Mouse (Mus musculus) thymus, adult 2 months (tissue): ENCODE results near the gene Agbl5. TPM values are rescaled to one million over a fixed set of nuclear protein-coding genes. Genes with fewer than 3 reads are reported as not detected.
A peak's percentile ranks its signal among the peaks of the same experiment; 100 is the strongest.

Experiments used
- DNase-seq: peaks from one replicate; pipeline ENCODE4 v3.0.0; 2021
- H3K27ac ChIP-seq: fragments of 200-500 bp; 2 replicates; pipeline ENCODE4 v1.5.1; 2012; ENCODE audit warnings: low read length, control low read depth; ENCODE audit not compliant: control insufficient read depth, insufficient read depth
- H3K27me3 ChIP-seq: fragments of 200-500 bp; 2 replicates; pipeline ENCODE4 v1.6.1; 2012; ENCODE audit warnings: mild to moderate bottlenecking, low read length, moderate library complexity, mixed read lengths; ENCODE audit not compliant: control insufficient read depth, insufficient read depth
- H3K36me3 ChIP-seq: fragments of 200-500 bp; 2 replicates; pipeline ENCODE4 v1.6.1; 2012; ENCODE audit warnings: mild to moderate bottlenecking, low read length, moderate library complexity; ENCODE audit not compliant: control insufficient read depth, insufficient read depth
- H3K4me1 ChIP-seq: fragments of 200-500 bp; replicated peaks from 2 replicates; pipeline ENCODE4 v1.6.1; 2012; ENCODE audit warnings: low read length; ENCODE audit not compliant: control insufficient read depth, insufficient read depth
- H3K4me3 ChIP-seq: fragments of 200-500 bp; 2 replicates; pipeline ENCODE4 v1.5.1; 2012; ENCODE audit warnings: mild to moderate bottlenecking, low read length, control low read depth, moderate library complexity; ENCODE audit not compliant: control insufficient read depth, insufficient read depth
- CTCF ChIP-seq: fragments of 200-500 bp; IDR thresholded peaks from 2 replicates; pipeline ENCODE4 v1.5.1; 2012; ENCODE audit warnings: mild to moderate bottlenecking, control low read depth, low read length, moderate library complexity, borderline replicate concordance; ENCODE audit not compliant: control insufficient read depth, poor library complexity, insufficient read depth; ENCODE audit errors: extremely low read depth
- POLR2A ChIP-seq: fragments of 200-500 bp; IDR thresholded peaks from 2 replicates; pipeline ENCODE4 v1.6.1; 2012; ENCODE audit warnings: mild to moderate bottlenecking, low read length, control low read depth, moderate library complexity; ENCODE audit not compliant: control insufficient read depth, poor library complexity, insufficient read depth; ENCODE audit errors: extremely low read depth
- WGBS: fragments of 180-500 bp; shearing (Covaris S2); methylation state at CpG from one replicate; pipeline ENCODE4 v1.1.7; 2018; 5-methylcytosine and 5-hydroxymethylcytosine counted together
- polyA plus RNA-seq: library from polyadenylated mRNA; depleted of rRNA; stranded (reverse); fragments of >200 nt; gene quantifications from 2 replicates; pipeline ENCODE4 v1.2.3, GENCODE M21; 2012

Agbl5 gene
- polyA plus RNA-seq, 1 experiment = 40.7 TPM

- Histone ChIP-seq H3K36me3 (peaks cover 36% of the 10 kb centered on the region), H3K27ac (no peak overlapping the region), H3K4me1 (peaks cover 7% of the 10 kb centered on the region)
Observed at GRCm38 (mm10) chr5:30901860-30902259, 13.4 kb downstream of the Agbl5 start.

GRCm38 (mm10) chr5:30907413-30908059, 19.0 kb downstream of the Agbl5 start, which contains the start of gene Ost4:
TSS of gene Ost4 (minus strand) at chr5:30907788.
- WGBS = under 1% methylated on average over 58 of the region's 58 CpGs
- no peaks in the 10 kb centered on the region for H3K27me3 ChIP-seq
- H3K4me1 ChIP-seq = peaks cover 22% of the 10 kb centered on the region
- peak within 1 kb of the TSS; percentile 68 for H3K4me3 ChIP-seq
- peaks cover 15% of the 10 kb centered on the region for H3K36me3 ChIP-seq
- peak within 1 kb of the TSS; percentile 68 for H3K27ac ChIP-seq
- peak; percentile 98 for DNase-seq
- TF ChIP-seq CTCF = peak; percentile 57; the same call in 1 of the 2 replicates
- peak; percentile 86 for TF ChIP-seq POLR2A

More at GRCm38 (mm10) chr5:30901860-30902259, 13.4 kb downstream of the Agbl5 start:
- H3K27me3 ChIP-seq = no peaks in the 10 kb centered on the region
- no peak overlapping the region for H3K4me3 ChIP-seq
- DNase-seq = no peak
- WGBS = 96% methylated on average over 5 of the region's 5 CpGs
- TF ChIP-seq POLR2A = no peak
- TF ChIP-seq CTCF = no peak

DNA sequence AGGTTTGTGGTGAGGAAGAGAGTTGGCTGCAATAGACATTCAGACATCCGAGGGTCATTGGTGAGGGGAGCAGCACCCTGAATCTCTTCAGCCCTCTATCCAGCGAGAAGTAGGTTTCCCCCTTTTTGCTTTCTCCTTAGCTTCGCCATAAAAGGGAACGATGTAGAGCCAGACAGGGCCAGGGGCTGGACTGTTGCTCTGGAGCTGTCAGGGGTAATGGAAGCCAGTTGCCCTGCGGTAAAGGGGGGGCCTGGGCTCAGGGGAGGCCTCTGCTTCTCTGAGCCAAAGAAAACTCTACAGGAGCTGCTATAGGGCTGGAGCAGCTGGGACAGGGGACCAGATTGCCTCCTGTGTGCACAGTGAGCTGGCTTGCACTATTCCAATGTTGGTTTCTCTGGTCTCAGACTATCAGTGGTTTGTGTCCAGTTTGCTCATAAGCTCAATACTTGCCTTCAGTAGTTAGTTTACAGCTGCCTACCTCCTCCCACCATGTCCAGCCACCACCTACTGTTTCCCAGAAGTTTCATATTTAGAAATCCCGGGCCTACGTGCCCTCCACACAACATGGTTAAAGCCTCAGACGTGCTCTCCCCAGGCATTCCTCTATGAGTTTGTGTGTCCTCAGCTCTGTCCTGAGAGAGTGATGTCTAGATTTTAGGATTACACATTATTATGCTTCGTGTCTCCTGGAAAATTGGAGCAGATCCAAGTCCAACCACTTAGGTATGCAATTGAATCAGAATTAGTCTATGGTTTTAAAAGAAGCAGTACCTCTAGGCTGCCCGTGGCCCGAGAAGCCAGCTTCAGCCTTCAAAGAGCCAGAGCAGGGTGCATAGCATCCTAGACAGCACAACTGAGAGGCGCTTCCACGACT, 20.2 kb downstream of the Agbl5 start:
- DNase-seq = no peak
- WGBS = 63% methylated on average over 13 of the region's 13 CpGs
- Histone ChIP-seq H3K4me1 (peaks cover 32% of the 10 kb centered on the region), H3K4me3 (peak overlapping the region; percentile 51), H3K36me3 (peaks cover 10% of the 10 kb centered on the region), H3K27me3 (no peaks in the 10 kb centered on the region), H3K27ac (peak overlapping the region; percentile 68)
- TF ChIP-seq CTCF (no peak), POLR2A (no peak)

DNA sequence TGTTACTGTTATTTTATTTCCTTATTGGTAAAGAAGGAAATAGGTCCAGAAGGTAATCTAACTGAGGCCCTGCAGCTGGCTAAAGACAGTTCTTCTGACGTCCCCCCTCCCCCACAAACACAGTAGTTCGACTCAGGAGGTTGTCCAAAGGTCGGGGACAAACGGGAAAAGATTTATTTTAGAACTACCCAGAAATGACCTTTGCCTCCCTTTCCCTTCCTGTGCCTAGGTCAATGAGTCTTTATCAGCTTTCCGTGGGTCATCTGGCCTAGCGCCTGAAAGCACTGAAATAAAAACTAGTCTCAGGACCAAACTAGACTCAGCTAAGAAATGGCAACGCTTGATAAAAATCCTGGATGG, 20.8 kb downstream of the Agbl5 start:
- WGBS = 76% methylated on average over 7 of the region's 7 CpGs
- no peak for DNase-seq
- no peaks in the 10 kb centered on the region for H3K27me3 ChIP-seq
- peaks cover 38% of the 10 kb centered on the region for H3K4me1 ChIP-seq
- no peak overlapping the region for H3K27ac ChIP-seq
- peaks cover 8% of the 10 kb centered on the region for H3K36me3 ChIP-seq
- TF ChIP-seq CTCF = no peak
- TF ChIP-seq POLR2A = no peak
- H3K4me3 ChIP-seq = no peak overlapping the region

GRCm38 (mm10) chr5:30909863-30910262, 21.4 kb downstream of the Agbl5 start:
- Histone ChIP-seq H3K27me3 (no peaks in the 10 kb centered on the region), H3K4me1 (peaks cover 44% of the 10 kb centered on the region), H3K4me3 (no peak overlapping the region), H3K27ac (no peak overlapping the region), H3K36me3 (peaks cover 2% of the 10 kb centered on the region)
- WGBS = 96% methylated on average over 7 of the region's 7 CpGs
- DNase-seq = no peak
- no peak for TF ChIP-seq POLR2A
- TF ChIP-seq CTCF = no peak

DNA sequence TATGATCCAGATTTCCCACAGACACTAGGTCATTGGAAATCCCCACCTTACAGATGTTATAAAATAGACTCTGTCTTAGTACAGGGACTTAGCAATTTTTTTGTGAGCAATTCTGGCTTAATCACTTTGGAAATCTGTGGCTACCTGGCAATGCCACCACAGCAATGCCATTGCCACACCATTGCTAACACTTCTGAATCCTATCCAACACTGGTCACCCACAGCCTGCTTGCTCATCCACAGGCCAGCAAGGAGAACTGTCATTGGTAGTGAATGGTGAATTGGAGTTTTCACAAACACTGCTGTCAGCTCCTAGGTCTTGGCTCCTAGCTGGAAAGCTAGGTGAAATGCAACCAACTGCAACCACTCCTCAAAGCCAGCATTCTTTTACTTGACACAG, 22.0 kb downstream of the Agbl5 start:
- no peak overlapping the region for H3K27ac ChIP-seq
- TF ChIP-seq CTCF = no peak
- TF ChIP-seq POLR2A = no peak

More for the DNA sequence above, 22.0 kb downstream of the Agbl5 start:
- peaks cover 50% of the 10 kb centered on the region for H3K4me1 ChIP-seq
- no peak overlapping the region for H3K4me3 ChIP-seq
- no peak for DNase-seq
- H3K36me3 ChIP-seq = no peaks in the 10 kb centered on the region
- H3K27me3 ChIP-seq = no peaks in the 10 kb centered on the region
